Mouse (Mus musculus) left cerebral cortex, adult 18-20 months (tissue): ENCODE results near the gene Cflar. TPM values are rescaled to one million over a fixed set of nuclear protein-coding genes. Genes with fewer than 3 reads are reported as not detected.

Source experiments
- total RNA-seq, 2 experiments: library from RNA; stranded (reverse); gene quantifications; 2 replicates each; pipeline ENCODE4 v1.2.3; 2021

Gene Cflar
- total RNA-seq, 2 experiments from 2014 or later, result 25.9 to 29.6 TPM

Other genes starting within 250 kb of the Cflar start
- 10 to 100 TPM; 26.1 to 29.9 TPM for gene Orc2, start 206.4 kb upstream of the Cflar start, total RNA-seq
- gene Fam126b, start 125.2 kb upstream of the Cflar start, total RNA-seq, result 100 to 1,000 TPM; 134 to 145 TPM
- gene Ndufb3, start 125.1 kb upstream of the Cflar start, total RNA-seq, result 100 to 1,000 TPM; 119 to 124 TPM
- not detected for gene Als2cr12, start 15.5 kb upstream of the Cflar start, total RNA-seq
- gene Casp8, start 83.9 kb downstream of the Cflar start, total RNA-seq, result 1 to 10 TPM; 2.5 TPM